Mouse (Mus musculus) bone marrow macrophage, adult 2 months (primary cell): ENCODE results near the gene Trem2. TPM values are rescaled to one million over a fixed set of nuclear protein-coding genes. Genes with fewer than 3 reads are reported as not detected.
"Not testable (repeated sequence)": the region's sequence is repeated elsewhere in the genome, so short reads cannot be mapped to it uniquely, and the experiment has no call there.

Experiments used
- H3K27ac ChIP-seq: 2 replicates; pipeline ENCODE4 v1.5.1; 2012; ENCODE audit warnings: low read depth, low read length; ENCODE audit not compliant: insufficient read depth
- H3K4me1 ChIP-seq: 2 replicates; pipeline ENCODE4 v1.6.1; 2012; ENCODE audit warnings: low read length; ENCODE audit not compliant: control insufficient read depth, insufficient read depth
- H3K4me3 ChIP-seq: 2 replicates; pipeline ENCODE4 v1.5.1; 2012; ENCODE audit warnings: mild to moderate bottlenecking, low read length, moderate library complexity; ENCODE audit not compliant: insufficient read depth
- CTCF ChIP-seq: IDR thresholded peaks from 2 replicates; pipeline ENCODE4 v1.5.1; 2012; ENCODE audit warnings: low read depth, mild to moderate bottlenecking, low read length, moderate library complexity
- POLR2A ChIP-seq: IDR thresholded peaks from 2 replicates; pipeline ENCODE4 v1.6.1; 2012; ENCODE audit warnings: mild to moderate bottlenecking, low read depth, low read length, borderline replicate concordance
- polyA plus RNA-seq: library from polyadenylated mRNA; stranded (reverse); fragments of >200 nt; gene quantifications from 2 replicates; pipeline ENCODE4 v1.2.4, GENCODE M21; 2012; ENCODE audit not compliant: missing spikeins, insufficient read depth, insufficient read length

Trem2 gene
- polyA plus RNA-seq, 1 experiment: 887 TPM

DNA sequence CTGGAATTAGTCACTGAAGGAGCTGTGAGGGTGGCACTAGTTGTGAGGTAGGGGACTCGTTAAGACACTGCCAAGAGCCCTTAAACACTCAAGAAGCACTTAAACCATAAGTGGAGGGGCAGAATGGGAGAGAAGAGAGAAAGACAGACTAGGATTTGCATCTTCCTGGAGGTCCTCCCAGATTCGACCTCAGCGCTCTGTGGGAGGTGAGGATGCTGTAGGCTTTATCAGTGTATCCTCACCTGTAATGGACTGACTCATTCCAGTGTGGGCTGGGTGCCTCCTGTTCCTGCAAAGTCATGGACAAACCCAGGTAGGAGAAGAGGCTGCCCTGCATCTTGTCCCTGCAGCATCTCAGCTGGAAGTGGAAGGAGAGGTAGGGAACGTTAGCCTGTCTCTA lies 633 bp downstream of the Trem2 start:
- peak overlapping the region; percentile 78 for H3K4me3 ChIP-seq
- peaks cover 35% of the 10 kb centered on the region for H3K4me1 ChIP-seq
- H3K27ac ChIP-seq: peak overlapping the region; percentile 95
- TF ChIP-seq CTCF (no peak), POLR2A (no peak)

DNA sequence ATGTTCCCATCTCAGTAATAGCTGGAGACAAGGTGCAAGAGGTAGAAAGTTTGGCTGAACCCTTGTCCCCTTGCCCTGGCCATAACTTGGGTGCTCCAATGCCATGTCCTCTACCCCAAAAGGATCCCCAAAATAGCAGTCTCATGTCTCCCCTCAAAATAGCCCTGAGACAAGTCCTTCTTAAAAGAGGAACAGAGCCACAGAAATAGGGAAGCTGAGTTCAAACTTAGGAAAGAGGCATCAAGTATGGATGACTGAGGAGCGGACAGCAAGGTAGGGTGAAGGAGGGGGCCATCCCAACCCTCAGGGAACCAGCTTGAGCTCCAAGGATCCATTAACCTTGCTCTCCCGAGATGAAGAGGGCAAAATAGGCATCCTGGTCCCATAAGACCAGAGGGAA lies 1.1 kb downstream of the Trem2 start:
- H3K4me1 ChIP-seq: peaks cover 37% of the 10 kb centered on the region
- H3K4me3 ChIP-seq: peak overlapping the region; percentile 78
- peak overlapping the region; percentile 95 for H3K27ac ChIP-seq
- no peak for TF ChIP-seq POLR2A
- TF ChIP-seq CTCF: no peak

- no peak overlapping the region for H3K4me3 ChIP-seq
- no peak overlapping the region for H3K27ac ChIP-seq
- TF ChIP-seq CTCF (no peak), POLR2A (no peak)
- peaks cover 54% of the 10 kb centered on the region for H3K4me1 ChIP-seq
These were observed 4.5 kb downstream of the Trem2 start for GRCm38 (mm10) chr17:48350681-48351193.

- H3K4me1 ChIP-seq: peaks cover 58% of the 10 kb centered on the region
- H3K27ac ChIP-seq, H3K4me3 ChIP-seq: not testable (repeated sequence)
These were observed 6.8 kb downstream of the Trem2 start for GRCm38 (mm10) chr17:48352976-48353375.

DNA sequence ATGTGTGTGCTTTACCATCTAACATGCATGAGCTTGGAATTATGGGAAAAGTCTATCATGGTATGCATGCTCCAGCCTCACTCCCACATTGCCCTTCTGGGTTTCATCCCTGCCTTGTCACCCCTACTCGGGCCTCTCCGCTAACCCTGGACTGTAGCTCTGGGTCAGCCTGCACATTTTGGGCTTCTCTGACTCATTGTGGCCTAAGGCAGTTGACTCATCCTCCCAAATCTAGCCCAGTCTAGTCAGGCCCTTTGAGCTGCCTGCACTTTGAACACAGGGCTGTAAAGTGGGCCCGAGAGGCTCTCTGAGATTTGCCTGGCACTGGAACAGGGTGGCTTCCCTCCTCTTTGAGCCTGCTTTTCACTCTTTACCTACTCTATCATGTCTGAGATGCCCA lies 9.6 kb downstream of the Trem2 start:
- TF ChIP-seq POLR2A (no peak), CTCF (no peak)
- peaks cover 42% of the 10 kb centered on the region for H3K4me1 ChIP-seq
- H3K27ac ChIP-seq: peak overlapping the region; percentile 94
- H3K4me3 ChIP-seq: no peak overlapping the region

DNA sequence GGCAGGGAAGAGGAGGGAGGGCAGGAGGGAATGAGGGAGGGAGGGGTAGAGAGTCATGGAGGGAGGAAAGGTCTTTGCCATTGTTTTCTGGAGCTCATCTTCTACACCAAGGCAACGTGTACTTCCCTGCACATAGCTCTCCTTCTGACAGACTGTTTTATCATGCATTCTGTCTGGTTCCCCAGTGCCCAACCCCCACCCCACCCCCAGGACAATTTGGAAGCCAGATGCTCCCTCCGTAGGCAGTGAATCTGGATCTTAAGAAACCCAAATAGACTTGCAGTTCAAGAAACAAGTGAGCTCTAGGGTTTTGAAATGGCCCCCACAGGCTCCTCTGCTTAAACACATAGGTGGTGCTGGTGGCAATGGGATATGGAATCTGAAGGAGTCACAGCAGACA lies 11.7 kb downstream of the Trem2 start:
- H3K4me1 ChIP-seq: peaks cover 27% of the 10 kb centered on the region
- H3K4me3 ChIP-seq: no peak overlapping the region
- no peak overlapping the region for H3K27ac ChIP-seq
- TF ChIP-seq CTCF (no peak), POLR2A (no peak)

- no peak within 1 kb of the TSS for H3K4me3 ChIP-seq
- H3K27ac ChIP-seq: no peak within 1 kb of the TSS
- peaks cover 15% of the 10 kb centered on the region for H3K4me1 ChIP-seq
- TF ChIP-seq CTCF (no peak), POLR2A (no peak)
These were observed 13.4 kb downstream of the Trem2 start, which contains the start of gene Treml1 for GRCm38 (mm10) chr17:48359616-48360015. Treml1 (plus strand) TSS chr17:48359916.

DNA sequence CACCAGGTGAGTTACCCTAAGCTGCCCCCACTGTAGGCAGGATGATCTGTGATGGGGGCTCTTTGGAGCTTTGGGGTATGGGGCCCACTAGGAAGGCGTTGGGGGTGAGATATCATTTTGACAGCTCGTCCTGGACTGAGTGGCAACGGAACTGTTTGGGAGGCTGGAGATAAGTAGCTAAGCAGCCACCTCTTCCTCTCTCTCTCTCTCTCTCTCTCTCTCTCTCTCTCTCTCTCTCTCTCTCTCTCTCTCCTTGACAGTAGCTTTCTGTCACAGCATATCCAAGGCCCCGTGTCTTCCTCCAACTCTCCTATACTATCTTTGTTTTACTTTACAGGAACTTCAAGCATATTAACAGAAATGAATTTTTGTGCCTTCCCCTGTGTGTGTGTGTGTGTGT lies 14.3 kb downstream of the Trem2 start:
- H3K4me1 ChIP-seq: peaks cover 10% of the 10 kb centered on the region
- no peak overlapping the region for H3K4me3 ChIP-seq
- no peak overlapping the region for H3K27ac ChIP-seq
- TF ChIP-seq POLR2A (no peak), CTCF (no peak)

GRCm38 (mm10) chr17:48362346-48362745 lies 16.1 kb downstream of the Trem2 start:
- Histone ChIP-seq H3K27ac (no peak overlapping the region), H3K4me1 (no peaks in the 10 kb centered on the region), H3K4me3 (no peak overlapping the region)
- TF ChIP-seq POLR2A (no peak), CTCF (no peak)

- H3K27ac ChIP-seq: no peak overlapping the region
- TF ChIP-seq POLR2A: no peak
- no peak for TF ChIP-seq CTCF
- no peak overlapping the region for H3K4me3 ChIP-seq
- H3K4me1 ChIP-seq: no peaks in the 10 kb centered on the region
These were observed 16.8 kb downstream of the Trem2 start for GRCm38 (mm10) chr17:48362966-48363365.

- TF ChIP-seq CTCF (no peak), POLR2A (no peak)
- Histone ChIP-seq H3K4me3 (no peak overlapping the region), H3K4me1 (no peaks in the 10 kb centered on the region), H3K27ac (no peak overlapping the region)
These were observed 17.3 kb downstream of the Trem2 start for GRCm38 (mm10) chr17:48363421-48363965.
